Mouse (Mus musculus) liver, embryonic 12.5 days (tissue): ENCODE measurements at regions not wholly inside any gene's neighbourhood (a gene's known extent, or its start where the extent isn't known, plus 50 kb on each side); places are given as distances from the start of the nearest gene placed in this dataset.

ENCODE experiments used
- ATAC-seq: fragments of 200-750 bp; cut with Nextera tagmentation; 2 replicates; pipeline ENCODE4 v1.8.0; 2017; ENCODE audit warnings: moderate number of reproducible peaks, mild to moderate bottlenecking, moderate library complexity
- H3K27ac ChIP-seq: fragments of 300-500 bp; sonication (generic); 2 replicates; pipeline ENCODE4 v1.5.1; 2016; ENCODE audit warnings: mild to moderate bottlenecking
- H3K27me3 ChIP-seq: fragments of 300-500 bp; sonication (generic); replicated peaks from 2 replicates; pipeline ENCODE4 v1.6.1; 2016; ENCODE audit warnings: mild to moderate bottlenecking, moderate library complexity
- H3K36me3 ChIP-seq: fragments of 300-500 bp; sonication (generic); 2 replicates; pipeline ENCODE4 v1.6.1; 2016; ENCODE audit warnings: mild to moderate bottlenecking, moderate library complexity
- H3K4me1 ChIP-seq: fragments of 300-500 bp; sonication (generic); 2 replicates; pipeline ENCODE4 v1.6.1; 2016
- H3K4me2 ChIP-seq: fragments of 300-500 bp; sonication (generic); 2 replicates; pipeline ENCODE4 v1.6.1; 2016; ENCODE audit warnings: mild to moderate bottlenecking, moderate library complexity
- H3K4me3 ChIP-seq: fragments of 300-500 bp; sonication (generic); 2 replicates; pipeline ENCODE4 v1.5.1; 2016; ENCODE audit warnings: mild to moderate bottlenecking, moderate library complexity
- H3K9ac ChIP-seq: fragments of 300-500 bp; sonication (generic); 2 replicates; pipeline ENCODE4 v1.6.1; 2016; ENCODE audit warnings: mild to moderate bottlenecking, moderate library complexity
- H3K9me3 ChIP-seq: fragments of 300-500 bp; sonication (generic); replicated peaks from 2 replicates; pipeline ENCODE4 v1.6.1; 2016; ENCODE audit warnings: mild to moderate bottlenecking, moderate library complexity
- WGBS: fragments of 180-500 bp; shearing (Covaris S2); methylation state at CpG from one replicate; pipeline ENCODE4 v1.1.7; 2016; ENCODE audit not compliant: insufficient replicate concordance; 5-methylcytosine and 5-hydroxymethylcytosine counted together

GRCm38 (mm10) chr10:21762516-21762915, 119.5 kb upstream of the Sgk1 start:
- H3K4me2 ChIP-seq = no peak overlapping the region
- no peak for ATAC-seq
- no peaks in the 10 kb centered on the region for H3K9me3 ChIP-seq
- H3K4me1 ChIP-seq = no peaks in the 10 kb centered on the region
- H3K27ac ChIP-seq = no peak overlapping the region
- no peak overlapping the region for H3K9ac ChIP-seq
- no peak overlapping the region for H3K4me3 ChIP-seq
- WGBS = 79% methylated on average over 5 of the region's 5 CpGs
- H3K36me3 ChIP-seq = no peaks in the 10 kb centered on the region
- H3K27me3 ChIP-seq = no peaks in the 10 kb centered on the region

- no peak overlapping the region for H3K4me3 ChIP-seq
- no peaks in the 10 kb centered on the region for H3K27me3 ChIP-seq
- H3K27ac ChIP-seq = no peak overlapping the region
- H3K9ac ChIP-seq = no peak overlapping the region
- 79% methylated on average over 17 of the region's 17 CpGs for WGBS
- H3K4me2 ChIP-seq = no peak overlapping the region
- no peaks in the 10 kb centered on the region for H3K36me3 ChIP-seq
- H3K4me1 ChIP-seq = no peaks in the 10 kb centered on the region
- ATAC-seq = no peak
- H3K9me3 ChIP-seq = no peaks in the 10 kb centered on the region
Measured at GRCm38 (mm10) chr10:21763017-21763964, 118.7 kb upstream of the Sgk1 start.

- H3K4me1 ChIP-seq = no peaks in the 10 kb centered on the region
- no peak overlapping the region for H3K27ac ChIP-seq
- H3K4me3 ChIP-seq = no peak overlapping the region
- no peaks in the 10 kb centered on the region for H3K9me3 ChIP-seq
- ATAC-seq = no peak
- no peaks in the 10 kb centered on the region for H3K36me3 ChIP-seq
- H3K4me2 ChIP-seq = no peak overlapping the region
- no peak overlapping the region for H3K9ac ChIP-seq
- H3K27me3 ChIP-seq = no peaks in the 10 kb centered on the region
- WGBS = 79% methylated on average over 8 of the region's 8 CpGs
Measured at GRCm38 (mm10) chr10:21764090-21764489, 117.9 kb upstream of the Sgk1 start.

GRCm38 (mm10) chr10:21764891-21765290, 117.1 kb upstream of the Sgk1 start:
- Histone ChIP-seq H3K36me3 (no peaks in the 10 kb centered on the region), H3K27ac (no peak overlapping the region), H3K4me1 (no peaks in the 10 kb centered on the region), H3K27me3 (no peaks in the 10 kb centered on the region), H3K4me3 (no peak overlapping the region), H3K9ac (no peak overlapping the region), H3K4me2 (no peak overlapping the region), H3K9me3 (no peaks in the 10 kb centered on the region)
- WGBS = 61% methylated on average over 13 of the region's 13 CpGs
- ATAC-seq = no peak

- Histone ChIP-seq H3K4me1 (peaks cover 12% of the 10 kb centered on the region), H3K27ac (no peak overlapping the region), H3K9me3 (no peaks in the 10 kb centered on the region), H3K36me3 (no peaks in the 10 kb centered on the region), H3K4me3 (no peak overlapping the region), H3K27me3 (no peaks in the 10 kb centered on the region), H3K9ac (no peak overlapping the region), H3K4me2 (no peak overlapping the region)
- ATAC-seq = no peak
- 65% methylated on average over 4 of the region's 4 CpGs for WGBS
Measured at GRCm38 (mm10) chr10:21773548-21773947, 108.4 kb upstream of the Sgk1 start.

GRCm38 (mm10) chr10:21775441-21775840, 106.5 kb upstream of the Sgk1 start:
- H3K27ac ChIP-seq = no peak overlapping the region
- H3K4me3 ChIP-seq = no peak overlapping the region
- no peaks in the 10 kb centered on the region for H3K36me3 ChIP-seq
- 65% methylated on average over 5 of the region's 5 CpGs for WGBS
- ATAC-seq = no peak
- H3K4me2 ChIP-seq = no peak overlapping the region
- H3K9ac ChIP-seq = no peak overlapping the region
- H3K4me1 ChIP-seq = peaks cover 12% of the 10 kb centered on the region
- H3K27me3 ChIP-seq = no peaks in the 10 kb centered on the region
- no peaks in the 10 kb centered on the region for H3K9me3 ChIP-seq

- Histone ChIP-seq H3K27me3 (no peaks in the 10 kb centered on the region), H3K4me1 (peaks cover 12% of the 10 kb centered on the region), H3K9me3 (no peaks in the 10 kb centered on the region), H3K36me3 (no peaks in the 10 kb centered on the region), H3K27ac (no peak overlapping the region), H3K9ac (no peak overlapping the region), H3K4me2 (no peak overlapping the region), H3K4me3 (no peak overlapping the region)
- ATAC-seq = peak; percentile 59; the same call in 1 of the 2 replicates
- 58% methylated on average over 12 of the region's 12 CpGs for WGBS
Measured at GRCm38 (mm10) chr10:21775911-21776761, 105.8 kb upstream of the Sgk1 start.

- H3K27me3 ChIP-seq = no peaks in the 10 kb centered on the region
- H3K27ac ChIP-seq = no peak overlapping the region
- no peaks in the 10 kb centered on the region for H3K36me3 ChIP-seq
- H3K4me3 ChIP-seq = no peak overlapping the region
- no peak for ATAC-seq
- WGBS = 72% methylated on average over 8 of the region's 8 CpGs
- H3K4me1 ChIP-seq = peaks cover 12% of the 10 kb centered on the region
- no peak overlapping the region for H3K9ac ChIP-seq
- H3K9me3 ChIP-seq = no peaks in the 10 kb centered on the region
- no peak overlapping the region for H3K4me2 ChIP-seq
Measured at GRCm38 (mm10) chr10:21776762-21777080, 105.3 kb upstream of the Sgk1 start.

GRCm38 (mm10) chr10:21777103-21777502, 104.9 kb upstream of the Sgk1 start:
- H3K4me3 ChIP-seq = no peak overlapping the region
- H3K4me1 ChIP-seq = peaks cover 12% of the 10 kb centered on the region
- H3K4me2 ChIP-seq = no peak overlapping the region
- no peaks in the 10 kb centered on the region for H3K36me3 ChIP-seq
- no peak overlapping the region for H3K9ac ChIP-seq
- WGBS = 72% methylated on average over 3 of the region's 3 CpGs
- H3K9me3 ChIP-seq = no peaks in the 10 kb centered on the region
- no peak overlapping the region for H3K27ac ChIP-seq
- H3K27me3 ChIP-seq = no peaks in the 10 kb centered on the region
- ATAC-seq = no peak

- H3K9me3 ChIP-seq = no peaks in the 10 kb centered on the region
- no peak overlapping the region for H3K27ac ChIP-seq
- no peaks in the 10 kb centered on the region for H3K27me3 ChIP-seq
- no peak overlapping the region for H3K4me2 ChIP-seq
- H3K4me1 ChIP-seq = no peaks in the 10 kb centered on the region
- no peak overlapping the region for H3K4me3 ChIP-seq
- H3K36me3 ChIP-seq = no peaks in the 10 kb centered on the region
- 66% methylated on average over 7 of the region's 7 CpGs for WGBS
- ATAC-seq = no peak
- no peak overlapping the region for H3K9ac ChIP-seq
Measured at GRCm38 (mm10) chr10:21783478-21783877, 98.5 kb upstream of the Sgk1 start.

GRCm38 (mm10) chr10:21785110-21785509, 96.9 kb upstream of the Sgk1 start:
- H3K9ac ChIP-seq = no peak overlapping the region
- 0 out of 2 replicates have a peak, but pooled peaks cover 1% of the 10 kb centered on the region for H3K4me1 ChIP-seq
- no peak overlapping the region for H3K27ac ChIP-seq
- H3K4me2 ChIP-seq = no peak overlapping the region
- no peak for ATAC-seq
- H3K27me3 ChIP-seq = peaks cover 5% of the 10 kb centered on the region; the same call in 1 of the 2 replicates
- H3K9me3 ChIP-seq = no peaks in the 10 kb centered on the region
- no peak overlapping the region for H3K4me3 ChIP-seq
- no peaks in the 10 kb centered on the region for H3K36me3 ChIP-seq
- 65% methylated on average over 4 of the region's 4 CpGs for WGBS

- H3K9me3 ChIP-seq = no peaks in the 10 kb centered on the region
- no peaks in the 10 kb centered on the region for H3K36me3 ChIP-seq
- H3K4me1 ChIP-seq = 0 out of 2 replicates have a peak, but pooled peaks cover 4% of the 10 kb centered on the region
- H3K9ac ChIP-seq = no peak overlapping the region
- no peak overlapping the region for H3K27ac ChIP-seq
- 62% methylated on average over 5 of the region's 5 CpGs for WGBS
- no peak overlapping the region for H3K4me3 ChIP-seq
- H3K27me3 ChIP-seq = peaks cover 5% of the 10 kb centered on the region; the same call in 1 of the 2 replicates
- H3K4me2 ChIP-seq = no peak overlapping the region
- ATAC-seq = no peak
Measured at GRCm38 (mm10) chr10:21785785-21786184, 96.2 kb upstream of the Sgk1 start.
